Mouse (Mus musculus) forebrain, embryonic 12.5 days (tissue): ENCODE data around the gene Gm10521. TPM values are rescaled to one million over a fixed set of nuclear protein-coding genes. Genes with fewer than 3 reads are reported as not detected.
"Not testable (repeated sequence)": the region's sequence is repeated elsewhere in the genome, so short reads cannot be mapped to it uniquely, and the experiment has no call there.

Experiments
- ATAC-seq: fragments of 200-750 bp; cut with Nextera tagmentation; 2 replicates; pipeline ENCODE4 v1.8.0; 2017; ENCODE audit warnings: moderate TSS enrichment; ENCODE audit not compliant: low FRiP score
- H3K27ac ChIP-seq: fragments of 300-500 bp; sonication (generic); 2 replicates; pipeline ENCODE4 v1.5.1; 2016; ENCODE audit warnings: mild to moderate bottlenecking
- H3K27me3 ChIP-seq: fragments of 300-500 bp; sonication (generic); 2 replicates; pipeline ENCODE4 v1.6.1; 2016; ENCODE audit warnings: mild to moderate bottlenecking
- H3K36me3 ChIP-seq: fragments of 300-500 bp; sonication (generic); replicated peaks from 2 replicates; pipeline ENCODE4 v1.6.1; 2016; ENCODE audit warnings: mild to moderate bottlenecking
- H3K4me1 ChIP-seq: fragments of 300-500 bp; sonication (generic); 2 replicates; pipeline ENCODE4 v1.6.1; 2016
- H3K4me2 ChIP-seq: fragments of 300-500 bp; sonication (generic); 2 replicates; pipeline ENCODE4 v1.6.1; 2016; ENCODE audit warnings: mild to moderate bottlenecking, moderate library complexity
- H3K4me3 ChIP-seq: fragments of 300-500 bp; sonication (generic); replicated peaks from 2 replicates; pipeline ENCODE4 v1.5.1; 2016; ENCODE audit warnings: mild to moderate bottlenecking
- H3K9ac ChIP-seq: fragments of 300-500 bp; sonication (generic); 2 replicates; pipeline ENCODE4 v1.6.1; 2016; ENCODE audit warnings: mild to moderate bottlenecking
- H3K9me3 ChIP-seq: fragments of 300-500 bp; sonication (generic); 2 replicates; pipeline ENCODE4 v1.6.1; 2016
- WGBS: fragments of 180-500 bp; shearing (Covaris S2); methylation state at CpG from one replicate; pipeline ENCODE4 v1.1.7; 2016; 5-methylcytosine and 5-hydroxymethylcytosine counted together
- polyA plus RNA-seq: library from polyadenylated mRNA; unstranded; fragments of >200 nt; fragmentation: Nextera tagmentation; extraction: Ambion mirVana; gene quantifications from 2 replicates; pipeline ENCODE4 v1.2.1, GENCODE M21; 2016

Gm10521 gene
- polyA plus RNA-seq, result not detected in 2 replicates

DNA sequence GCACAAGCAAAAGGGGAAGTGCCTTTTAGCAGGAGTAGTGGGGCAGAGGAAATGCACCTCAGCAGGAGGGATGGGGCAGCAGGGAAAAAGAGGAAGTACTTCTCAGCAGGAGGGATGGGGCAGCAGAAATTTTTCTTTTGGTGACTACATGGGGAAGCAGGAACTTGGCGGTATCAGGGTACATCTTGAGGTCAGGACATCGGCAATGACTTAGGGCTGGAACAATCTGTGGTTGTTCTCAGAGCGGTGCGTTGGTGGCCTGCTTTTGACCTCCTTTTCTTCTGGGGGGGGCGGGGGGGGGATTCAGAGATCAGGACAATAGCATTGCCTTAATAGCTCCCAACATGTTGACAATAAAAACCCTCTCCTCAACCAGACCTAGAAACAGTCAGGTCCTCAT lies at the start of gene Gm10521:
Gm10521 (plus strand) TSS at position 301 of the 400 bp plus-strand sequence.
- H3K9ac ChIP-seq, H3K4me2 ChIP-seq, H3K4me1 ChIP-seq, H3K36me3 ChIP-seq, H3K27me3 ChIP-seq, H3K9me3 ChIP-seq, H3K4me3 ChIP-seq, H3K27ac ChIP-seq, ATAC-seq: not testable (repeated sequence)
- 82% methylated on average over 5 of the region's 5 CpGs for WGBS

DNA sequence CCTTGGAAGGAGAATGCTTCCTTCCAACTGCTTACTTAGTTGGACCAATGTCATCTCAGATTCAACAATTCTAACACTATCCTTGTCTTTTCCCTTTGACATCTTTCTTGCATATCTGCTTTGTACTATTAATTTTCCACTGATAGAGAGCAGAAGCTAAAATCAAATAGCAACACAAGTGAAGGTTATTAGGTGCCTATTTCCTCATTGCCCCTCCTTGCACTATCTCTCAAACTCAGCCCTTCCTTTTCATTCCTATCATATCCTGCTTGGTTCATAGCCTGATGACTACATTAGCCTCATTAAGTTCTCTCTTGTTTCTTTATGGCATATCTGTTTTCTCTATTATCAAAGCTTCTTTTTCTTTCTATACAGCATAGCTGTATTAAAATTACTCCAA lies 47.3 kb upstream of the Gm10521 start:
- Histone ChIP-seq H3K4me3 (no peak overlapping the region), H3K4me2 (no peak overlapping the region), H3K36me3 (no peaks in the 10 kb centered on the region), H3K9ac (no peak overlapping the region), H3K9me3 (no peaks in the 10 kb centered on the region), H3K27me3 (no peaks in the 10 kb centered on the region), H3K4me1 (no peaks in the 10 kb centered on the region), H3K27ac (no peak overlapping the region)
- no peak for ATAC-seq

DNA sequence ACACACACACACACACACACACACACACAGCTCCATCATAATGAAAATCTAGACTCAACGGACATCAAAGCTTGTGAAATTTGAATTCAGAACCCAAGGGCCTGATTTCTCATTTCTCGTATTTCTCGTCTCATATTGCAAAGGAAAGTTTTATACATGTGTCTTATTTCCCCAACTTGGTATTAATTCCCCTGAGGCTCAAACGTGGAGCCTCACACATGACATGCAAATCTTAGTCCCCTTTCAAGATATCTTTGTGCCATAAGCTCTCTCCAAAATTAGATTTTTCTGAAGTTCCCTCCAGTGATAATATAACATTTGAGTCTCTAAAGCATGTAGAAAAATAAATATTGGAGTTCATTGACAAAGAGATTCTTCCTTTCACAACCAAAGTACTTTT lies 46.7 kb upstream of the Gm10521 start:
- ATAC-seq, result no peak
- Histone ChIP-seq H3K4me3 (no peak overlapping the region), H3K27me3 (no peaks in the 10 kb centered on the region), H3K4me1 (no peaks in the 10 kb centered on the region), H3K9ac (no peak overlapping the region), H3K36me3 (no peaks in the 10 kb centered on the region), H3K27ac (no peak overlapping the region), H3K9me3 (no peaks in the 10 kb centered on the region), H3K4me2 (no peak overlapping the region)
- 81% methylated on average over 4 of the region's 4 CpGs for WGBS

DNA sequence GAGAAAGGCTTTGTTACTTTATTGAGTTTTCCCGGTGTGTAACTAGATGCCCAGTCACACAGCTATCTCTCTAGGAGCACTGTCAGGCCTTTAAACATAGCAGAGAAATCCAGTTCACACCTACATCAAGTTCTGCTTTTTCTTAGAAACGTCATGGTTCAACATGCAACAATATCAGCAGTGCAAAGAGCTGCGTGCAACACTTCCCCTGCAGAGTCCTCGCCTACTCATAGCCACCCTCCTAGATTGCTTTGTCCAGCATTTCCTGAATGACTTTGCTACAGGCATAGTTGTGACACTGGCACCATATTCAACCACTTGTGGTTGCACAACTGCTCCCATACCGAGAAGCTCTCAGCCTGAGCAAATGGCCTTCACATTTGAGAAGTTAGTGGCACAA lies 46.0 kb upstream of the Gm10521 start:
- no peaks in the 10 kb centered on the region for H3K4me1 ChIP-seq
- no peak overlapping the region for H3K27ac ChIP-seq
- H3K36me3 ChIP-seq, result no peaks in the 10 kb centered on the region
- 93% methylated on average over 5 of the region's 5 CpGs for WGBS
- no peaks in the 10 kb centered on the region for H3K27me3 ChIP-seq
- H3K4me3 ChIP-seq, result no peak overlapping the region
- no peaks in the 10 kb centered on the region for H3K9me3 ChIP-seq
- ATAC-seq, result no peak
- no peak overlapping the region for H3K9ac ChIP-seq
- no peak overlapping the region for H3K4me2 ChIP-seq

DNA sequence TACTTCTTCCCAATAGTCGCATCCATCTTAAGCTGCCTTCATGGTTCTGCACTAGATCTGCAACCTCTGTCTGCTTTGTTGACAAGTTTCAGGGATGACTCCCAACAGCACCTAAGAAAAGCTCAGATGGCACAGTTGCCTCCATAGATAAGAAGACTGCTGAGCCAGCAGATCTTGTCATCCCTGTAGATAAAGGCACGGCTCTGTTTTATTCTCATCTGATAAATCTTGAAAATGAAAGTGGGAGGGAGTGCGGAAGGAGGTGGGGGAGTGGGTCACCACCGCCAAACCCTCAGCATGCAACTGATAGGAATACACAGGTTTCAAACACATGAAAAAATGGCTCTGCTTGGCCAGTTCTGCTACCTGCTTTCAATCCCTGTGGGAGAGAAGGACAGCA lies 30.0 kb upstream of the Gm10521 start:
- 96% methylated on average over 4 of the region's 4 CpGs for WGBS
- Histone ChIP-seq H3K9ac (no peak overlapping the region), H3K36me3 (no peaks in the 10 kb centered on the region), H3K4me1 (no peaks in the 10 kb centered on the region), H3K9me3 (no peaks in the 10 kb centered on the region), H3K4me2 (no peak overlapping the region), H3K4me3 (no peak overlapping the region), H3K27ac (no peak overlapping the region), H3K27me3 (no peaks in the 10 kb centered on the region)
- no peak for ATAC-seq

DNA sequence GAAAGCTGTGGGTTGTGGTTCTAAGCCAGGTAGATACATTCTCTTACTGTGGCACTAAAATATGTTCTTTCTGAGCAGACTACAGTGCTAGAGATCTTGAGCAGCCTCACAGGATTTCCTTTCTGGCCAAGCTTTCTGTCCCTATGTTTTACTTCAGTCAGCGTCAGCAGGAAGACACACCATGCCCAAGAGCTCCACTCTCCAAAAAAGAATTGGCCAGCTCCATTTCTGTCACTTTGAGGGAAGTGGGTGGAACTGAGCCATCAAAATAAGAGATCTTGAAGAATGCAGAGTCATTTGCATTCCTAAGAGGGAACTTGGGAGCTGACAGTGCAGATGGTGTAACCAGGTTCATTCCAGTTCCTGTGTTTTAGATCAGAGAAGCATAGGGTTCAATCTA lies 8.5 kb upstream of the Gm10521 start:
- H3K36me3 ChIP-seq, result no peaks in the 10 kb centered on the region
- no peak overlapping the region for H3K9ac ChIP-seq
- no peaks in the 10 kb centered on the region for H3K4me1 ChIP-seq
- WGBS, result 82% methylated on average over 1 of the region's 1 CpGs
- no peak overlapping the region for H3K4me3 ChIP-seq
- no peak overlapping the region for H3K27ac ChIP-seq
- H3K27me3 ChIP-seq, result no peaks in the 10 kb centered on the region
- no peak overlapping the region for H3K4me2 ChIP-seq
- ATAC-seq, result no peak
- H3K9me3 ChIP-seq, result no peaks in the 10 kb centered on the region

DNA sequence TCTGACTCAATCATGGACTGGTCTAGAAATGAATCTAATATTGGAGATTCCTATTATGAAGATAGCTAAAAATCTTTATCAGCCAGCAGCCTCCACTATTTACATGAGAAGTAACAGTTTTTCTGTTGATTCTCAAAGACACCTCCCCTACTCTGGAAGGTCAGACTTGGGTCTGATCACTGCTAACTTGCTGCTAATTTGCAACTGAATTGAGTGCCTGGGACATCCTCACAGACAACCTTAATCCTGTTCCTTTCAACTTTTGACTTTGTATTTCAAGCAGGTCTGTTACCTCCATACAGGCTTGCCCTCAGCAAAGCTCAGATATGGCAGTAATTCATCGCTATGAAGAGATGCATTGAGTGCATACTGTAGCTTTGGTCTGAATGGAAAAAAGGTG lies 8.5 kb downstream of the Gm10521 start:
- WGBS, result 85% methylated on average over 1 of the region's 1 CpGs
- Histone ChIP-seq H3K4me3 (no peak overlapping the region), H3K4me2 (no peak overlapping the region), H3K9me3 (no peaks in the 10 kb centered on the region), H3K27ac (no peak overlapping the region), H3K27me3 (no peaks in the 10 kb centered on the region), H3K4me1 (no peaks in the 10 kb centered on the region), H3K9ac (no peak overlapping the region), H3K36me3 (no peaks in the 10 kb centered on the region)
- ATAC-seq, result no peak

DNA sequence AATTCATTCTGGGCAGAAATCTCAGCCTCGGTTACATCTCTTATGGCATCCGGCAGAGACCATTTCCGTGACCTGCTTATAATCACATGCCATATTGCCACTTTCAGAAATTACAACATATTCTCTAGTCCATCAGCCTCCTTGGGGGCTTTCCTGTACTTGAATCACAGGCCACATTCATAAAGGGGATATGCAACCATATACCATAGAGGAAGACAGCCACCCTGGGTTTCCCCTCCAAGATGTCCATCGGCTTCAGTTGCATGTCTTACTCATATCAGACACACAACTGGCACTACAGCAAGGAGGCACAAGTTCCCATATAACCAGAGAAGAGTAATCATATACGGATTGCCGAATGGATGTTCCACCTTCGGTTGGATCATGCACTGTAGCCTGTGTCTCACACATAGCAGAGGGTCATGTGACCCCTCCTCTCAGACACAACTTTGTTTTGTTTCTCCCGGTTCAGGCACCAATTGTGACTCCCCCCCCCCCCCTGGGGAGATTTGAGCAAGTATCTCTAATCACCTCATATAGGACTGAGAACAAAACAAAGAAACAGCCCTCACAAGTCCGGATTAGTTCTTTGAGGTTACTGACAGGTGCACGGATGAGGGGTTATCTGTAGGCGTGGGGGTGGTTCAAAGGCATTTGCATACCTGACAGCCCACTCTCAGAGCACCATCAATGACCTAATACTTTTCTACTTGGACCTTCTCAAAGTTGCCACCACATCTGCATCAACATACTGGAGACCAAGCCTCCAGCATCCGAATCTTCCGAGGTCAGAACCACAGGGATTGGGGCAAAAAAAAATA lies 20.4 kb downstream of the Gm10521 start:
- no peak overlapping the region for H3K4me2 ChIP-seq
- no peaks in the 10 kb centered on the region for H3K4me1 ChIP-seq
- H3K36me3 ChIP-seq, result no peaks in the 10 kb centered on the region
- H3K27ac ChIP-seq, result no peak overlapping the region
- 82% methylated on average over 13 of the region's 13 CpGs for WGBS
- H3K27me3 ChIP-seq, result no peaks in the 10 kb centered on the region
- no peak for ATAC-seq
- H3K9ac ChIP-seq, result no peak overlapping the region
- H3K4me3 ChIP-seq, result no peak overlapping the region
- H3K9me3 ChIP-seq, result no peaks in the 10 kb centered on the region

DNA sequence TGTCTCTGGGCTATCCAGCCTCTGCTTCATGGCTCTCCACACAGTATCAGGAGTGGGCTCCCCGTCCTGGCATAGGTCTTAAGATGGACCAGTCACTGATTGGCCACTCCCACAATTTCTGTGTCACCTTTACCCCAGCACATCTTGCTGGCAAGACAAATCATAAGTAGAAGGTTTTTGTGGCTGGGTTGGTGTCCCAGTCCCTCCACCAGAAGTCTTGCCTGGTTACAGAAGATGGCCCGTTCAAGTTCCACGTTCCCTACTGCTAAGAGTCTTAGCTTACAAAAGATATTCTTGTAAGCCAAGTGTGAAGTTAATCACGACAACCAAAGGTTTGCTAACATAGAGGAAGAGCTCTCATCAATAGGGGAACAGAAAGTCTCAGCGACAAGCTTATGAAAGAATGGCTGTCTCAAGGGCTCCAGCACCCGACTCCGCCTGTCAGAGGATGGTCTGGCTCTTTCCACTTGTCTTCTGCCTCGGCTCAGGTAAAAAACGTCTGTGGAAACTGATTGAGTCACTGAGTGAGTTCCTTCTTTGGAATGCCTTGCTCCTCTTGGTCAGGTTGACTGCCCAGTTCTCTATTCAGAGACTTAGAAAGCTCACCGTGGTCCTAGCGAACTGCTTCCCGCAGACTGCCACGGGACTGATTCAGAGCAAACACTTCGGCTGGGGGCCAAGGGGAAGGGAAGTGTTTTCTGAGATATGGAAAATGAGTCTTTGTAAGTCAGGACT lies 22.0 kb downstream of the Gm10521 start, which contains the start of gene Slamf6:
Slamf6 (plus strand) TSS at position 211 of the 735 bp plus-strand sequence.
- Histone ChIP-seq H3K27me3 (no peaks in the 10 kb centered on the region), H3K4me2 (no peak within 1 kb of the TSS), H3K4me1 (no peaks in the 10 kb centered on the region), H3K36me3 (no peaks in the 10 kb centered on the region), H3K9ac (no peak within 1 kb of the TSS), H3K9me3 (no peaks in the 10 kb centered on the region), H3K4me3 (no peak within 1 kb of the TSS), H3K27ac (no peak within 1 kb of the TSS)
- ATAC-seq, result no peak
- 87% methylated on average over 14 of the region's 14 CpGs for WGBS

DNA sequence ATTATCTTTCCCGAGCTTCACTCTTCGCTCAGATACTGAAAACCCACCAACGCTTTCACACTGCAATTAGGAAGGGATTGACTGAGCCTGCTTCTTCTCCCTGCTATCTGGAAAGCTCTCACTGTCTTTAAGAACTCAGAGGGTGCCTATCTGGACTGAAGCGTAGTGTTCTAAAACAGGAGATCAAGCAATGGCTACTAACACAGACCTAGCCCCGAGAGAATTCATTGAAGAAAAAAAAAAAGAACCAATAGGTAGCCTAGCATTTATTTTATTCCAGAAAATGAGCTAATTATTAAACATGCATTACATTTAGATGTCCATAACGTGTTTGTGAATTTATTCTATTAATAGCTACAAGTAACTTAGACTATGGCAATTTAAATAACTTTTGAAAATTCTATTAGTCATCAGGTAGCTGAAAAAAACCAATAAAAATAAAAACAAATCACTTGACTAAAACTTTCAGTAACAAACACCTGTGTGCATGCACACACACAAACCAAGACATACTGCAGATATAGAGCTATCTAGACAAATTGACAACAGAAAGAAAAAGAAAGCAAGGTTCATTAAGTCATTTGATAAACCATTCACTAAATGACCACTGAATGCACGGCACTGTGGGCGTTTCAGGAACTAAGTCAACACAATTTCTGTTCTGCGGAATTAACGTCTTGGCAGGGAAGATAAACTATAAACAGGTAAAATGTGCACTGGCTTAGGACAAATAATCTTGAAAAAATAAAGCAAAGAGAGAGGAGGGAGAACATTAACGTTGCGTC lies 22.9 kb downstream of the Gm10521 start:
- Histone ChIP-seq H3K27me3 (no peaks in the 10 kb centered on the region), H3K4me3 (no peak overlapping the region), H3K9me3 (no peaks in the 10 kb centered on the region), H3K36me3 (no peaks in the 10 kb centered on the region), H3K27ac (no peak overlapping the region), H3K9ac (no peak overlapping the region), H3K4me1 (no peaks in the 10 kb centered on the region), H3K4me2 (no peak overlapping the region)
- WGBS, result 87% methylated on average over 12 of the region's 12 CpGs
- no peak for ATAC-seq

DNA sequence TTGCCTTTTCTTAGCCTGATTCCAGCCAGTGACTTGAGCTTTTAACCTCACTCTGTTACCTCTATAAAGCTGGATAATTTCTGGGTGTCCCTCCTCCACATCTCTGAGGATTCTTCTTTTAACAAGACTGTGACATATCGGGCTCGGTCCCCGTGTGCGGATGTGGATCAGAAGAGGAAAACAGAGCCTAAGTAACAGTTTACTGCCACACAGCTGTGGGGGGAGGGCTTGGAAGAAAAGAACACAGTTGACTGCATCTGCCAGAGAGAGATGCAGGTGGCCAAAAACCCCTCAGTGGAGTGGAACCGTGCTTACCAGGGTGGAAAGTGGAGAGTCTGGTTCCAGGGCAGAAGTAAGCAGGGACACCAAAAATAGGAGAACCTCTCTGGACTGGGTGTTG lies 23.7 kb downstream of the Gm10521 start:
- Histone ChIP-seq H3K4me3 (no peak overlapping the region), H3K4me2 (no peak overlapping the region), H3K4me1 (no peaks in the 10 kb centered on the region), H3K9ac (no peak overlapping the region), H3K36me3 (no peaks in the 10 kb centered on the region), H3K9me3 (no peaks in the 10 kb centered on the region), H3K27me3 (no peaks in the 10 kb centered on the region), H3K27ac (no peak overlapping the region)
- WGBS, result 88% methylated on average over 5 of the region's 5 CpGs
- no peak for ATAC-seq

DNA sequence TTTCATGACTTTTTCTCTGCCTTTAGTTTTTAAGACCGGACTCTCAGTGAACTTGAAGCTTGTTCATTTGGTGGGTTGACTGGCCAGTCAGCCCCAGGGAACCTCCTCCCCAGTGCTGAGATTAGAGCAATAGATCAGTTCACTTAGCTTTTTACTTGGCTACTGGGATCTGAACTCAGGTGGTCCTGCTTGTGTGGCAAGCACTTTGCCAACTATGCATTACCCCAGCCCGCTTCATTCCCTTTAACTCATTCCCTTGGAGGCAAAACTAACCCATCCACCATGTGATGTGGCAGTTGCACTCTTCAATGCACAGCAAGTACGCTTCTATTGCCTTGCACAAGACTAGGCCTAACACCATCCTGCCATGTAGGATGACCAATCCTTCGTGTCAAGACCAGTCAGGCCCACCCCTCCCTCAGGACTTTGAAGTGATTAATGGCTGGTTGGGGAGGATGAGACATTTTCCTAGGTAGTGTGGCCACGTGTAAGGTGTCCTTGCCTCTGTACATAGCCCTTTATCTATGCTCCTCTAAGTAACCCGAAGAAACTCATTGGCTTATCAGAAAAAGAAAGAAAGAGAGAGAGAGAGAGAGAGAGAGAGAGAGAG lies 24.5 kb downstream of the Gm10521 start:
- H3K4me2 ChIP-seq, result no peak overlapping the region
- no peaks in the 10 kb centered on the region for H3K9me3 ChIP-seq
- no peak overlapping the region for H3K27ac ChIP-seq
- no peaks in the 10 kb centered on the region for H3K27me3 ChIP-seq
- no peak overlapping the region for H3K9ac ChIP-seq
- 85% methylated on average over 6 of the region's 6 CpGs for WGBS
- no peak overlapping the region for H3K4me3 ChIP-seq
- no peaks in the 10 kb centered on the region for H3K4me1 ChIP-seq
- no peak for ATAC-seq
- no peaks in the 10 kb centered on the region for H3K36me3 ChIP-seq
